Mouse (Mus musculus) liver, embryonic 14.5 days (tissue): ENCODE results near the gene Ptprf. TPM values are rescaled to one million over a fixed set of nuclear protein-coding genes. Genes with fewer than 3 reads are reported as not detected.

Experiments
- ATAC-seq: fragments of 200-750 bp; cut with Nextera tagmentation; 2 replicates; pipeline ENCODE4 v1.8.0; 2017; ENCODE audit warnings: moderate number of reproducible peaks, mild to moderate bottlenecking, moderate library complexity; ENCODE audit not compliant: insufficient read depth
- DNase-seq, 3 experiments: peaks; one replicate each; pipeline ENCODE4 v3.0.0-alpha.2; 2012 to 2013; ENCODE audit warnings: low read depth in 3 of 3, low spot score in 3 of 3
- H3K27ac ChIP-seq: fragments of 300-500 bp; sonication (generic); 2 replicates; pipeline ENCODE4 v1.5.1; 2014; ENCODE audit warnings: moderate library complexity, mild to moderate bottlenecking, control low read depth, inconsistent platforms
- H3K27me3 ChIP-seq: fragments of 300-500 bp; sonication (generic); 2 replicates; pipeline ENCODE4 v1.6.1; 2014; ENCODE audit warnings: mild to moderate bottlenecking, low read length, moderate library complexity; ENCODE audit not compliant: control insufficient read depth, insufficient read depth
- H3K36me3 ChIP-seq: fragments of 300-500 bp; sonication (generic); replicated peaks from 2 replicates; pipeline ENCODE4 v1.6.1; 2014; ENCODE audit warnings: low read depth; ENCODE audit not compliant: control insufficient read depth, insufficient read depth
- H3K4me1 ChIP-seq, 2 experiments: fragments of 200-500 bp in 1 of 2; fragments of 300-500 bp in 1 of 2; sonication (generic) in 1 of 2; replicated peaks; 2 replicates each; pipeline ENCODE4 v1.6.1; 2012 to 2014; ENCODE audit warnings: antibody characterized with exemption in 1 of 2, inconsistent platforms in 1 of 2, low read length in 1 of 2; ENCODE audit not compliant: control insufficient read depth in 2 of 2, insufficient read depth in 2 of 2
- H3K4me2 ChIP-seq: fragments of 300-500 bp; sonication (generic); 2 replicates; pipeline ENCODE4 v1.6.1; 2014; ENCODE audit warnings: low read depth, mild to moderate bottlenecking, control low read depth, moderate library complexity
- H3K4me3 ChIP-seq, 2 experiments: fragments of 200-500 bp in 1 of 2; fragments of 300-500 bp in 1 of 2; sonication (generic) in 1 of 2; 2 replicates each; pipeline ENCODE4 v1.5.1; 2012 to 2014; ENCODE audit warnings: low read depth in 2 of 2, low read length in 2 of 2, mild to moderate bottlenecking in 2 of 2, control low read depth in 1 of 2, inconsistent platforms in 1 of 2, moderate library complexity in 1 of 2; ENCODE audit not compliant: insufficient read depth in 1 of 2
- H3K9ac ChIP-seq: fragments of 300-500 bp; sonication (generic); replicated peaks from 2 replicates; pipeline ENCODE4 v1.6.1; 2014; ENCODE audit warnings: mild to moderate bottlenecking, control low read depth, moderate library complexity
- H3K9me3 ChIP-seq: fragments of 300-500 bp; sonication (generic); 2 replicates; pipeline ENCODE4 v1.6.1; 2016; ENCODE audit warnings: low read length, mixed read lengths; ENCODE audit not compliant: control insufficient read depth
- CTCF ChIP-seq: IDR thresholded peaks from 2 replicates; pipeline ENCODE4 v1.5.1; 2016; ENCODE audit warnings: antibody characterized with exemption, low read depth, control low read depth
- EP300 ChIP-seq: IDR thresholded peaks from 2 replicates; pipeline ENCODE4 v1.6.1; 2016; ENCODE audit warnings: antibody characterized with exemption, low read depth
- WGBS: fragments of 180-500 bp; shearing (Covaris S2); extraction: QIAGEN DNeasy Blood & Tissue Kit; methylation state at CpG from one replicate; pipeline ENCODE4 v1.1.7; 2014; ENCODE audit not compliant: insufficient replicate concordance; 5-methylcytosine and 5-hydroxymethylcytosine counted together
- polyA plus RNA-seq, 2 experiments: library from polyadenylated mRNA; depleted of rRNA in 1 of 2; stranded (reverse) in 1 of 2; unstranded in 1 of 2; fragments of >200 nt; fragmentation: Nextera tagmentation in 1 of 2; extraction: Ambion mirVana in 1 of 2; gene quantifications; 2 replicates each; pipeline versions ENCODE4 v1.2.1 to v1.2.3; 2012 to 2014

Gene Ptprf
- polyA plus RNA-seq, 2 experiments = 5.6 to 7.4 TPM

- no peak overlapping the region for H3K9ac ChIP-seq
- ATAC-seq = no peak
- WGBS = 83% methylated on average over 13 of the region's 13 CpGs
- H3K27ac ChIP-seq = no peak overlapping the region
- H3K4me1 ChIP-seq = no peaks in the 10 kb centered on the region
- no peak overlapping the region for H3K4me3 ChIP-seq
- no peaks in the 10 kb centered on the region for H3K9me3 ChIP-seq
- H3K4me2 ChIP-seq = no peak overlapping the region
- no peaks in the 10 kb centered on the region for H3K36me3 ChIP-seq
- TF ChIP-seq CTCF (no peak), EP300 (no peak)
- H3K27me3 ChIP-seq = no peaks in the 10 kb centered on the region; the same call in 1 of the 2 replicates
- no peak for DNase-seq
These were observed 16.5 kb upstream of the Ptprf start for GRCm38 (mm10) chr4:118307533-118308263.

GRCm38 (mm10) chr4:118306113-118306696 is 15.0 kb upstream of the Ptprf start:
- DNase-seq = no peak
- TF ChIP-seq CTCF = no peak
- TF ChIP-seq EP300 = no peak
- Histone ChIP-seq H3K36me3 (no peaks in the 10 kb centered on the region), H3K9me3 (no peaks in the 10 kb centered on the region), H3K9ac (no peak overlapping the region), H3K4me3 (no peak overlapping the region), H3K4me2 (no peak overlapping the region), H3K4me1 (no peaks in the 10 kb centered on the region), H3K27ac (no peak overlapping the region), H3K27me3 (no peaks in the 10 kb centered on the region; the same call in 1 of the 2 replicates)
- no peak for ATAC-seq
- WGBS = 70% methylated on average over 21 of the region's 21 CpGs

GRCm38 (mm10) chr4:118304984-118305383 is 13.8 kb upstream of the Ptprf start:
- no peak for DNase-seq
- Histone ChIP-seq H3K4me2 (no peak overlapping the region), H3K36me3 (no peaks in the 10 kb centered on the region), H3K27ac (no peak overlapping the region), H3K9ac (no peak overlapping the region), H3K9me3 (no peaks in the 10 kb centered on the region), H3K4me3 (no peak overlapping the region), H3K27me3 (no peaks in the 10 kb centered on the region; the same call in 1 of the 2 replicates), H3K4me1 (no peaks in the 10 kb centered on the region)
- TF ChIP-seq EP300 (no peak), CTCF (no peak)
- ATAC-seq = no peak
- 49% methylated on average over 4 of the region's 4 CpGs for WGBS

- DNase-seq = no peak
- no peak for ATAC-seq
- Histone ChIP-seq H3K4me2 (no peak overlapping the region), H3K4me1 (no peaks in the 10 kb centered on the region; a peak in 1 of 4 replicates), H3K9ac (no peak overlapping the region), H3K4me3 (no peak overlapping the region), H3K9me3 (no peaks in the 10 kb centered on the region), H3K27ac (no peak overlapping the region), H3K27me3 (peaks cover 4% of the 10 kb centered on the region), H3K36me3 (no peaks in the 10 kb centered on the region)
- WGBS = 11% methylated on average over 5 of the region's 5 CpGs
- TF ChIP-seq EP300 (no peak), CTCF (no peak)
These were observed 6.6 kb upstream of the Ptprf start for GRCm38 (mm10) chr4:118297844-118298243.
